Mouse (Mus musculus) cerebellum, adult 9-10 months (tissue): ENCODE results near the gene Ece1.

Source experiments
- DNase-seq: peaks from one replicate; pipeline ENCODE4 v3.0.0; 2022

The Ece1 gene

GRCm38 (mm10) chr4:137857116-137857515 is 4.9 kb upstream of the Ece1 start:
- no peak for DNase-seq

GRCm38 (mm10) chr4:137858371-137858770 is 3.7 kb upstream of the Ece1 start:
- DNase-seq, result no peak

- no peak for DNase-seq
Observed at GRCm38 (mm10) chr4:137861461-137862011, 501 bp upstream of the Ece1 start.

GRCm38 (mm10) chr4:137862516-137863240 is 641 bp downstream of the Ece1 start:
- DNase-seq, result peak; percentile 70

- DNase-seq, result no peak
Observed at GRCm38 (mm10) chr4:137864031-137864430, 2.0 kb downstream of the Ece1 start.

GRCm38 (mm10) chr4:137864769-137865168 is 2.7 kb downstream of the Ece1 start:
- no peak for DNase-seq

- no peak for DNase-seq
Observed at GRCm38 (mm10) chr4:137865221-137865641, 3.2 kb downstream of the Ece1 start.

GRCm38 (mm10) chr4:137866206-137866863 is 4.3 kb downstream of the Ece1 start:
- peak; percentile 65 for DNase-seq

- no peak for DNase-seq
Observed at GRCm38 (mm10) chr4:137867225-137867624, 5.2 kb downstream of the Ece1 start.

- no peak for DNase-seq
Observed at GRCm38 (mm10) chr4:137867675-137868257, 5.7 kb downstream of the Ece1 start.

GRCm38 (mm10) chr4:137869667-137870274 is 7.7 kb downstream of the Ece1 start:
- no peak for DNase-seq

- DNase-seq, result no peak
Observed at GRCm38 (mm10) chr4:137870979-137871378, 8.9 kb downstream of the Ece1 start.

- no peak for DNase-seq
Observed at GRCm38 (mm10) chr4:137871431-137871830, 9.4 kb downstream of the Ece1 start.

GRCm38 (mm10) chr4:137874337-137874736 is 12.3 kb downstream of the Ece1 start:
- no peak for DNase-seq

- no peak for DNase-seq
Observed at GRCm38 (mm10) chr4:137874826-137875225, 12.8 kb downstream of the Ece1 start.

GRCm38 (mm10) chr4:137875466-137876092 is 13.5 kb downstream of the Ece1 start:
- no peak for DNase-seq

- no peak for DNase-seq
Observed at GRCm38 (mm10) chr4:137876834-137877233, 14.8 kb downstream of the Ece1 start.

GRCm38 (mm10) chr4:137877432-137877881 is 15.4 kb downstream of the Ece1 start:
- no peak for DNase-seq

GRCm38 (mm10) chr4:137879383-137880156 is 17.5 kb downstream of the Ece1 start:
- DNase-seq, result no peak

GRCm38 (mm10) chr4:137881445-137881844 is 19.4 kb downstream of the Ece1 start:
- no peak for DNase-seq

GRCm38 (mm10) chr4:137882663-137883062 is 20.6 kb downstream of the Ece1 start:
- DNase-seq, result no peak
